ENCODE assay signal across 9 mouse cellular contexts in genomic region chr9:27437391-27438061, GRCm38 (mm10). TPM values are rescaled to one million over a fixed set of nuclear protein-coding genes. Genes with fewer than 3 reads are reported as not detected.
DNase-seq lines count a peak whose midpoint lies in the region; ATAC-seq lines count a peak whose summit lies in the region.
"Had no signal": no experiment of that assay in that cellular context is flagged by ENCODE, and none has a peak within 500 bp of the region (broad histone marks: within the 10 kb centered on the region; RNA-seq: fewer than 3 reads in every experiment).

No protein-coding gene starts in this region.

- intact Hi-C loops in left cerebral cortex, postnatal 10 days (cut with DNase I), result no loop called here

- H3K4me3 ChIP-seq in neural tube, embryonic 15.5 days (replicated peaks), result no peak overlapping the region

- peaks cover 18% of the 10 kb centered on the region for H3K4me1 ChIP-seq in neural tube, embryonic 15.5 days

- H3K4me2 ChIP-seq in neural tube, embryonic 15.5 days, result no peak overlapping the region

- no peak overlapping the region for H3K9ac ChIP-seq in neural tube, embryonic 15.5 days (replicated peaks)

- H3K9me3 ChIP-seq in neural tube, embryonic 15.5 days (replicated peaks), result no peaks in the 10 kb centered on the region

- ATAC-seq in neural tube, embryonic 15.5 days (ENCODE audit: low FRiP score), result peak; percentile 47
- ATAC-seq in erythroblast, adult 5-6 weeks (replicated peaks; ENCODE audit: low FRiP score, poor library complexity, severe bottlenecking), result no peak
- ATAC-seq: Patski had no signal

- peak; percentile 77 to 85 for DNase-seq in cerebellum, postnatal 10 days
- DNase-seq in cerebellum, adult 11-12 months, result no peak
- DNase-seq in neural tube, embryonic 10.5 days (ENCODE audit: extremely low spot score, low spot score), result no peak
- peak; percentile 45 to 68 for DNase-seq in left cerebral cortex, postnatal 10 days (ENCODE audit: extremely low spot score in 1 of 2, low spot score in 2 of 2)
- DNase-seq in right cerebral cortex, postnatal 36 days (ENCODE audit: low spot score in 2 of 2), result peak; percentile 21 to 47
- no peak for DNase-seq in liver

- H3K27me3 ChIP-seq in neural tube, embryonic 15.5 days (replicated peaks), result no peaks in the 10 kb centered on the region

- no peaks in the 10 kb centered on the region for H3K36me3 ChIP-seq in neural tube, embryonic 15.5 days

- 48% methylated on average over 7 of the region's 7 CpGs for WGBS in neural tube, embryonic 15.5 days

- H3K27ac ChIP-seq in neural tube, embryonic 15.5 days (replicated peaks), result 0 out of 2 replicates have a peak overlapping the region, but pooled peaks have one; percentile 18

RNA-seq across cellular contexts. Expression of gene Spata19, which starts 40.9 kb away (rescaled TPM):
- polyA plus RNA-seq in neural tube, embryonic 15.5 days (2015; fragmentation: Nextera tagmentation; extraction: Ambion mirVana), result not detected in 2 replicates
- under 1 TPM in 1 of 2 experiments, not detected in 1; 0.61 TPM for total RNA-seq in left cerebral cortex, postnatal 10 days (2021)
- total RNA-seq in erythroblast, adult 5-6 weeks (2015; ENCODE audit: low replicate concordance), result not detected in 2 replicates
- not detected in 2 replicates for total RNA-seq in erythroblast, adult 5-6 weeks (2017; ENCODE audit: low replicate concordance)
- polyA plus RNA-seq: Patski had no signal

Comparison
In these comparisons a context has a peak if more than half of its experiments do, and no peak if none do; other contexts are left out.
1. DNase-seq: peak in cerebellum, postnatal 10 days (2 of 2), left cerebral cortex, postnatal 10 days (2 of 2) and right cerebral cortex, postnatal 36 days (2 of 2); none in cerebellum, adult 11-12 months (single experiment), neural tube, embryonic 10.5 days (single experiment) and liver (single experiment).